Mouse (Mus musculus): ENCODE data around the gene Cep131. TPM values are rescaled to one million over a fixed set of nuclear protein-coding genes. Genes with fewer than 3 reads are reported as not detected.

Cep131 gene
- polyA plus RNA-seq, 1 experiment, result 13.5 TPM

GRCm38 (mm10) chr11:120119108-120119507 is 32.5 kb upstream of the Cep131 start:
- Histone ChIP-seq H3K4me1 (ENCODE audit: control insufficient read depth, insufficient read depth, low read length) (no peaks in the 10 kb centered on the region), H3K27ac (ENCODE audit: insufficient read depth, low read depth, low read length) (no peak overlapping the region), H3K4me3 (ENCODE audit: insufficient read depth, low read length) (no peak overlapping the region)
- no peak for TF ChIP-seq POLR2A (IDR thresholded peaks at IDR 0.05; ENCODE audit: borderline replicate concordance, low read depth, low read length)
- TF ChIP-seq CTCF (IDR thresholded peaks at IDR 0.05; ENCODE audit: low read depth, low read length), result no peak

- Histone ChIP-seq H3K4me1 (ENCODE audit: control insufficient read depth, insufficient read depth, low read length) (no peaks in the 10 kb centered on the region), H3K27ac (ENCODE audit: insufficient read depth, low read depth, low read length) (no peak overlapping the region), H3K4me3 (ENCODE audit: insufficient read depth, low read length) (no peak overlapping the region)
- TF ChIP-seq CTCF (IDR thresholded peaks at IDR 0.05; ENCODE audit: low read depth, low read length), result no peak
- no peak for TF ChIP-seq POLR2A (IDR thresholded peaks at IDR 0.05; ENCODE audit: borderline replicate concordance, low read depth, low read length)
Measured at GRCm38 (mm10) chr11:120117626-120118025, 31.0 kb upstream of the Cep131 start.

DNA sequence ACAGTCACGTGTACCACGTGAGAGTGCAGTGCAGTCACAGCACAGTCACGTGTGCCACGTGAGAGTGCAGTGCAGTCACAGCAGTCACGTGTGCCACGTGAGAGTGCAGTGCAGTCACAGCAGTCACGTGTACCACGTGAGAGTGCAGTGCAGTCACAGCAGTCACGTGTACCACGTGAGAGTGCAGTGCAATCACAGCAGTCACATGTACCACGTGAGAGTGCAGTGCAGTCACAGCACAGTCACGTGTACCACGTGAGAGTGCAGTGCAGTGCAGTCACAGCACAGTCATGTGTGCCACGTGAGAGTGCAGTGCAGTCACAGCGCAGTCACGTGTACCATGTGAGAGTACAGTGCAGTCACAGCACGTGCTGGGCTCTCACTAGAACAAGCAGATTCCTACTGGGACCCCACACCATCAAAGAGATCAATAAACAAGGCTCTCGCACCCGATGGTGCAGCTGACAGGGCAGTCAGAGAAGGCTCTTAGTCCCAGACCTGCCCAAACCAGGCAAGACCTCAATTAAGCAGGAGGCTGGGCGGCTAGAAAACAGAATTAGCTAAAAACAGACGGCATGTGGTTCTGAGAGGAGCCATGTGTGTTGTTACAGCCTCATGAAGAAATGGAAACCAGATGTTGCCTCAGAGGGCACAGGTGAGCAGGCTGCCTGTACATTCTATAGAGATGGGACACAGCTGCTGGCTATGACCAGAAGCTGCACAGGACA is 28.0 kb upstream of the Cep131 start:
- no peaks in the 10 kb centered on the region for H3K4me1 ChIP-seq (ENCODE audit: control insufficient read depth, insufficient read depth, low read length)
- H3K4me3 ChIP-seq (ENCODE audit: insufficient read depth, low read length), result no peak overlapping the region
- TF ChIP-seq CTCF (IDR thresholded peaks at IDR 0.05; ENCODE audit: low read depth, low read length), result no peak
- TF ChIP-seq POLR2A (IDR thresholded peaks at IDR 0.05; ENCODE audit: borderline replicate concordance, low read depth, low read length), result no peak
- no peak overlapping the region for H3K27ac ChIP-seq (ENCODE audit: insufficient read depth, low read depth, low read length)

GRCm38 (mm10) chr11:120112136-120112535 is 25.5 kb upstream of the Cep131 start:
- H3K27ac ChIP-seq (ENCODE audit: insufficient read depth, low read depth, low read length), result no peak overlapping the region
- H3K4me3 ChIP-seq (ENCODE audit: insufficient read depth, low read length), result no peak overlapping the region

GRCm38 (mm10) chr11:120111033-120111432 is 24.4 kb upstream of the Cep131 start:
- H3K27ac ChIP-seq (ENCODE audit: insufficient read depth, low read depth, low read length), result no peak overlapping the region
- H3K4me1 ChIP-seq (ENCODE audit: control insufficient read depth, insufficient read depth, low read length), result no peaks in the 10 kb centered on the region
- TF ChIP-seq POLR2A (IDR thresholded peaks at IDR 0.05; ENCODE audit: borderline replicate concordance, low read depth, low read length) (no peak), CTCF (IDR thresholded peaks at IDR 0.05; ENCODE audit: low read depth, low read length) (peak; percentile 96)
- no peak overlapping the region for H3K4me3 ChIP-seq (ENCODE audit: insufficient read depth, low read length)

More at GRCm38 (mm10) chr11:120112136-120112535, 25.5 kb upstream of the Cep131 start:
- TF ChIP-seq POLR2A (IDR thresholded peaks at IDR 0.05; ENCODE audit: borderline replicate concordance, low read depth, low read length) (no peak), CTCF (IDR thresholded peaks at IDR 0.05; ENCODE audit: low read depth, low read length) (no peak)
- H3K4me1 ChIP-seq (ENCODE audit: control insufficient read depth, insufficient read depth, low read length), result no peaks in the 10 kb centered on the region

DNA sequence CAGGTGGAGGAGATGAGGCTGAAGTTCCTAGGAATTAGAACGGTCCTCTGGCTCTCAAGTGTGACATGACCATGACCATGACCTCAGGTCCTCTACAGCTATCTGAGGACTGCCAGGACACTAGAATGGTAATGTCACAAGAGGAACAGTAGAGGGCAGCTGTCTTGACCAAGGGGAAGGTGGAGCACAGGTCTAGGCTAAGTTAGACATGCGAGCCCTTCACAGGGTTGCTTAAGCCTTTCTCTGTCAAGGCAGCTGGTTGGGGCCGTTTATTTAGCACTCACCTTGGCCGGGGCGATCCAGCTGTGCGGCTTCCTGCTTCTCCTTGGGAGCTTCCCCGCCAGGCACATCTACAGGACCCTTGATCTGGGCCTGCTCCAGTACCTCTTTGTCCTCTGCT is 23.9 kb upstream of the Cep131 start:
- no peaks in the 10 kb centered on the region for H3K4me1 ChIP-seq (ENCODE audit: control insufficient read depth, insufficient read depth, low read length)
- H3K4me3 ChIP-seq (ENCODE audit: insufficient read depth, low read length), result no peak overlapping the region
- no peak overlapping the region for H3K27ac ChIP-seq (ENCODE audit: insufficient read depth, low read depth, low read length)
- TF ChIP-seq POLR2A (IDR thresholded peaks at IDR 0.05; ENCODE audit: borderline replicate concordance, low read depth, low read length), result no peak
- no peak for TF ChIP-seq CTCF (IDR thresholded peaks at IDR 0.05; ENCODE audit: low read depth, low read length)

DNA sequence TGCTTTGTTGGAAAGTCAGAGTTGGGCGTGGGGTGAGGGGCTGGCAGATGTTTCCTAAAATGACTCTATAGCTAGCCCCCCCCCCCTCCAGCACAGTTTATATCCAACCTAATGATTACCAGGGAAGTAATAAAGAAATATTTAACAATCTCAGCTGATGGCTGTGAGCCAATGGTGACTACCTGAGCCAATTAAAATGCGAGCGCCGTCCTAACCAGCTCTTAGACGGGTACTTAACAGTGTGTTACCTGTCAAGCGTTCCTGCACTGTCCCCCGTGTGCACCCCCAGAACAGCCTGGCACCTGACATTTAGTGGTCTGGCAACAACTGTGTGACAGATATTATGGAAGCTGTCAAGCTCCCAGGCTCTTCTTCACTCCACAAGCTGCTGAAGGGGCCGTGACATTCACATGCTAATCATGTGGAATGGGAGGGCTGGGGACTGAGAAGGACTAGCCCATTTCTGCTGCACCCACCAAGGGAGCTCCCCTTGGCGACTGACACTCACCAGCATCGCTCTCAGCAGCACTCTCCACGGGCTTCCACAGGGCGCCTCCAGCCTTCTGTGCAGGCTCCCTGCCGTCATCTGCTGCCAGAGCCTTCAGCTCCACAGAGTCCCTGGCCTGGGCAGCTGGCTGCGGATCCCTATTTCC is 23.1 kb upstream of the Cep131 start:
- Histone ChIP-seq H3K4me3 (ENCODE audit: insufficient read depth, low read length) (no peak overlapping the region), H3K4me1 (ENCODE audit: control insufficient read depth, insufficient read depth, low read length) (no peaks in the 10 kb centered on the region), H3K27ac (ENCODE audit: insufficient read depth, low read depth, low read length) (no peak overlapping the region)
- TF ChIP-seq POLR2A (IDR thresholded peaks at IDR 0.05; ENCODE audit: borderline replicate concordance, low read depth, low read length) (no peak), CTCF (IDR thresholded peaks at IDR 0.05; ENCODE audit: low read depth, low read length) (no peak)

GRCm38 (mm10) chr11:120107796-120108195 is 21.2 kb upstream of the Cep131 start:
- H3K4me3 ChIP-seq (ENCODE audit: insufficient read depth, low read length), result no peak overlapping the region
- no peaks in the 10 kb centered on the region for H3K4me1 ChIP-seq (ENCODE audit: control insufficient read depth, insufficient read depth, low read length)
- no peak for TF ChIP-seq CTCF (IDR thresholded peaks at IDR 0.05; ENCODE audit: low read depth, low read length)
- no peak for TF ChIP-seq POLR2A (IDR thresholded peaks at IDR 0.05; ENCODE audit: borderline replicate concordance, low read depth, low read length)
- no peak overlapping the region for H3K27ac ChIP-seq (ENCODE audit: insufficient read depth, low read depth, low read length)

- H3K4me1 ChIP-seq (ENCODE audit: control insufficient read depth, insufficient read depth, low read length), result no peaks in the 10 kb centered on the region
- TF ChIP-seq POLR2A (IDR thresholded peaks at IDR 0.05; ENCODE audit: borderline replicate concordance, low read depth, low read length) (no peak), CTCF (IDR thresholded peaks at IDR 0.05; ENCODE audit: low read depth, low read length) (no peak)
Measured at GRCm38 (mm10) chr11:120107026-120107425, 20.4 kb upstream of the Cep131 start.

GRCm38 (mm10) chr11:120103431-120103997 is 16.9 kb upstream of the Cep131 start:
- no peak overlapping the region for H3K27ac ChIP-seq (ENCODE audit: insufficient read depth, low read depth, low read length)
- TF ChIP-seq CTCF (IDR thresholded peaks at IDR 0.05; ENCODE audit: low read depth, low read length) (no peak), POLR2A (IDR thresholded peaks at IDR 0.05; ENCODE audit: borderline replicate concordance, low read depth, low read length) (no peak)
- H3K4me3 ChIP-seq (ENCODE audit: insufficient read depth, low read length), result no peak overlapping the region
- peaks cover 4% of the 10 kb centered on the region; the same call in 1 of the 2 replicates for H3K4me1 ChIP-seq (ENCODE audit: control insufficient read depth, insufficient read depth, low read length)

More at GRCm38 (mm10) chr11:120107026-120107425, 20.4 kb upstream of the Cep131 start:
- no peak overlapping the region for H3K4me3 ChIP-seq (ENCODE audit: insufficient read depth, low read length)
- no peak overlapping the region for H3K27ac ChIP-seq (ENCODE audit: insufficient read depth, low read depth, low read length)

Data from bone marrow macrophage, adult 2 months (primary cell).